Mouse (Mus musculus): ENCODE results near the gene Adcy4. TPM values are rescaled to one million over a fixed set of nuclear protein-coding genes. Genes with fewer than 3 reads are reported as not detected.

The Adcy4 gene
- polyA plus RNA-seq, 1 experiment from 2014 or later, result 7.2 TPM

DNA sequence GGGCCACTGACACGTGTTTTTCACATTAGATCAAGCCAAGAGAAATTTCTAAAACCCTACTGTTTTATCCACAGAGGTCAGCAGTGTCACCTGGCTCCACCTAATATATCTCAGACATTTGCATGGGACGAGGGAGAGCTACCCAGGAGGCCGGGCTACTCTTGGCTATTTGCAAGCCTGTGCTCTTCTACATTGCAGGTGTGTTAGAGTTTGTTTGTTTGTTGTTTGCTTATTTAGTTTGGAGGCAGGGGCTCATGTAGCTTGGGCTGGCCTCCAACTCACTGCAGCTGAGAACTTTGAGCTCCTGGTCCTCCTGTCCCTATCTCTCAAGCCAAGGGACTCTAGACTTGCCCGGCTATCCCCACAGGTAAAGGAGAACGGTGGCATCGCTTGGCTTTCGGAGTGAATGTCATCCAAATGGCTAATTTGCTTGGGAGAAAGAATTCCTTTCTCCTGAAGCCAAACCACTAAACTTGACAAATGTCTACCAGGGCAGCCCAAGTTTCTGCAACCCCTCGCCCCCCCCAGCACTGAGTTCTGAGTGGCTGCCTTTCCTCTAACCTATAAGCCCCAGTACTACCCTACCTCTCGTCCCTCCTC, 1.4 kb downstream of the Adcy4 start:
- DNase-seq (ENCODE audit: low spot score) (no peak), ATAC-seq (replicated peaks; ENCODE audit: low FRiP score) (no peak)
- no peaks in the 10 kb centered on the region; the same call in 1 of the 2 replicates for H3K4me1 ChIP-seq (replicated peaks; ENCODE audit: control insufficient read depth, insufficient read depth, low read length)
- no peaks in the 10 kb centered on the region for H3K9me3 ChIP-seq (ENCODE audit: control insufficient read depth, low read length)
- 48% methylated on average over 9 of the region's 9 CpGs for WGBS
- peaks cover 44% of the 10 kb centered on the region for H3K27me3 ChIP-seq (ENCODE audit: control insufficient read depth, insufficient read depth, low read length)
- no peak overlapping the region for H3K9ac ChIP-seq (ENCODE audit: low read length)
- no peak overlapping the region; the same call in 1 of the 2 replicates for H3K4me2 ChIP-seq (ENCODE audit: low read depth, low read length, severe bottlenecking)
- H3K36me3 ChIP-seq (ENCODE audit: control insufficient read depth, insufficient read depth, low read length), result no peaks in the 10 kb centered on the region
- H3K4me3 ChIP-seq (ENCODE audit: low read depth, low read length), result no peak overlapping the region
- no peak overlapping the region for H3K27ac ChIP-seq (ENCODE audit: low read depth, low read length)

GRCm38 (mm10) chr14:55781310-55781709, 2.6 kb downstream of the Adcy4 start:
- Histone ChIP-seq H3K4me3 (ENCODE audit: low read depth, low read length) (no peak overlapping the region), H3K27ac (ENCODE audit: low read depth, low read length) (no peak overlapping the region), H3K4me1 (replicated peaks; ENCODE audit: control insufficient read depth, insufficient read depth, low read length) (no peaks in the 10 kb centered on the region; the same call in 1 of the 2 replicates), H3K9ac (ENCODE audit: low read length) (no peak overlapping the region), H3K4me2 (ENCODE audit: low read depth, low read length, severe bottlenecking) (peak overlapping the region; percentile 2), H3K36me3 (ENCODE audit: control insufficient read depth, insufficient read depth, low read length) (no peaks in the 10 kb centered on the region), H3K9me3 (ENCODE audit: control insufficient read depth, low read length) (no peaks in the 10 kb centered on the region), H3K27me3 (ENCODE audit: control insufficient read depth, insufficient read depth, low read length) (peaks cover 36% of the 10 kb centered on the region)
- peak; percentile 39; the same call in 1 of the 2 replicates for ATAC-seq (replicated peaks; ENCODE audit: low FRiP score)
- WGBS, result 15% methylated on average over 14 of the region's 14 CpGs
- DNase-seq (ENCODE audit: low spot score), result peak; percentile 78

GRCm38 (mm10) chr14:55780736-55781135, 3.2 kb downstream of the Adcy4 start:
- DNase-seq (ENCODE audit: low spot score) (no peak), ATAC-seq (replicated peaks; ENCODE audit: low FRiP score) (no peak)
- no peaks in the 10 kb centered on the region; the same call in 1 of the 2 replicates for H3K4me1 ChIP-seq (replicated peaks; ENCODE audit: control insufficient read depth, insufficient read depth, low read length)
- no peak overlapping the region for H3K4me2 ChIP-seq (ENCODE audit: low read depth, low read length, severe bottlenecking)
- WGBS, result 83% methylated on average over 11 of the region's 11 CpGs
- H3K4me3 ChIP-seq (ENCODE audit: low read depth, low read length), result no peak overlapping the region
- peaks cover 33% of the 10 kb centered on the region for H3K27me3 ChIP-seq (ENCODE audit: control insufficient read depth, insufficient read depth, low read length)
- H3K36me3 ChIP-seq (ENCODE audit: control insufficient read depth, insufficient read depth, low read length), result no peaks in the 10 kb centered on the region
- no peaks in the 10 kb centered on the region for H3K9me3 ChIP-seq (ENCODE audit: control insufficient read depth, low read length)
- no peak overlapping the region for H3K9ac ChIP-seq (ENCODE audit: low read length)
- no peak overlapping the region for H3K27ac ChIP-seq (ENCODE audit: low read depth, low read length)

DNA sequence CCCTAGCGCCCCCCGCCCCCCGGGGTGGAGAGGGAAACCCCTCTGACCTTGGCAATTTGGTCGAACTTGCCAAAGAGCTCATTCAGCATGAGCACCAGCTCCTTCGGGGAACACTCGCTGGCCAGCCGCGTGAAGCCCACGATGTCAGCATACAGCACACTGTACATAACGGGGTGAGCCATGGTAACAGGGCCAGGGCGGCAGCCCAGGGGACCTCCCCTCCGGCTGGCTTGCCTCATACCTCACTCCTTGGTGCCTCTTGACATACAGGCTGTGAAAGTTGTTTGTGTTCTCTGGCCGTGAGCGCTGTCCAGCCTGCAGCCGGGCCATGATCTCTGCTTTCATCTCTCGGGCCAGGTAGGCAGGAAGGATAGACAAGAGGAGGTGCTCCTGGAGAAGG, 4.2 kb downstream of the Adcy4 start:
- no peak overlapping the region for H3K9ac ChIP-seq (ENCODE audit: low read length)
- no peaks in the 10 kb centered on the region for H3K36me3 ChIP-seq (ENCODE audit: control insufficient read depth, insufficient read depth, low read length)
- H3K9me3 ChIP-seq (ENCODE audit: control insufficient read depth, low read length), result no peaks in the 10 kb centered on the region
- ATAC-seq (replicated peaks; ENCODE audit: low FRiP score) (no peak), DNase-seq (ENCODE audit: low spot score) (no peak)
- no peaks in the 10 kb centered on the region; the same call in 1 of the 2 replicates for H3K4me1 ChIP-seq (replicated peaks; ENCODE audit: control insufficient read depth, insufficient read depth, low read length)
- 72% methylated on average over 16 of the region's 16 CpGs for WGBS
- H3K27ac ChIP-seq (ENCODE audit: low read depth, low read length), result no peak overlapping the region
- H3K4me2 ChIP-seq (ENCODE audit: low read depth, low read length, severe bottlenecking), result no peak overlapping the region
- peaks cover 27% of the 10 kb centered on the region for H3K27me3 ChIP-seq (ENCODE audit: control insufficient read depth, insufficient read depth, low read length)
- H3K4me3 ChIP-seq (ENCODE audit: low read depth, low read length), result no peak overlapping the region

DNA sequence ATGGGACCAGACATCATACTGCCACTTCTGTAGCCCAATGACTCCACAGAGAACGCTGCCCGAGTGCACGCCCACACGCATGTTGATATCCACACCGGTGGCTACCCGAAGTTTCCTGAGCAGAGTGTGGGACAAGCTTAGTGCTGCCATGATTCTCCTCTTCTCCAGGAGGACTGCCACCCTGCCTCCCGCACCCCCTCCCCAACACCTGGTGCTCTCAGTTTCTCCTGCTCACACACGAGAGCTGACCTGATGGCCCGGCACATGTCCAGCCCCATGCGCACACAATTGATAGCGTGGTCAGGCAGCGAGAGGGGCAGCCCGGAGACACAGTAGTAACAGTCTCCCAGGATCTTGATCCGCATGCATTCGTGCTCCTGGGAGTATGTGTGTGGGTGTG, 5.2 kb downstream of the Adcy4 start:
- WGBS, result 93% methylated on average over 15 of the region's 15 CpGs
- H3K4me2 ChIP-seq (ENCODE audit: low read depth, low read length, severe bottlenecking), result no peak overlapping the region
- H3K9me3 ChIP-seq (ENCODE audit: control insufficient read depth, low read length), result no peaks in the 10 kb centered on the region
- H3K36me3 ChIP-seq (ENCODE audit: control insufficient read depth, insufficient read depth, low read length), result no peaks in the 10 kb centered on the region
- H3K4me1 ChIP-seq (replicated peaks; ENCODE audit: control insufficient read depth, insufficient read depth, low read length), result no peaks in the 10 kb centered on the region; the same call in 1 of the 2 replicates
- H3K27ac ChIP-seq (ENCODE audit: low read depth, low read length), result no peak overlapping the region
- no peak overlapping the region for H3K9ac ChIP-seq (ENCODE audit: low read length)
- peaks cover 17% of the 10 kb centered on the region for H3K27me3 ChIP-seq (ENCODE audit: control insufficient read depth, insufficient read depth, low read length)
- H3K4me3 ChIP-seq (ENCODE audit: low read depth, low read length), result no peak overlapping the region
- DNase-seq (ENCODE audit: low spot score), result no peak
- ATAC-seq (replicated peaks; ENCODE audit: low FRiP score), result no peak

GRCm38 (mm10) chr14:55777806-55778205, 6.1 kb downstream of the Adcy4 start:
- H3K4me1 ChIP-seq (replicated peaks; ENCODE audit: control insufficient read depth, insufficient read depth, low read length), result no peaks in the 10 kb centered on the region
- H3K9me3 ChIP-seq (ENCODE audit: control insufficient read depth, low read length), result no peaks in the 10 kb centered on the region
- ATAC-seq (replicated peaks; ENCODE audit: low FRiP score) (no peak), DNase-seq (ENCODE audit: low spot score) (no peak)
- 92% methylated on average over 11 of the region's 11 CpGs for WGBS
- H3K4me2 ChIP-seq (ENCODE audit: low read depth, low read length, severe bottlenecking), result no peak overlapping the region
- no peak overlapping the region for H3K27ac ChIP-seq (ENCODE audit: low read depth, low read length)
- peaks cover 10% of the 10 kb centered on the region for H3K27me3 ChIP-seq (ENCODE audit: control insufficient read depth, insufficient read depth, low read length)
- H3K9ac ChIP-seq (ENCODE audit: low read length), result no peak overlapping the region
- H3K36me3 ChIP-seq (ENCODE audit: control insufficient read depth, insufficient read depth, low read length), result no peaks in the 10 kb centered on the region
- no peak overlapping the region for H3K4me3 ChIP-seq (ENCODE audit: low read depth, low read length)

GRCm38 (mm10) chr14:55777176-55777575, 6.7 kb downstream of the Adcy4 start:
- no peak overlapping the region for H3K9ac ChIP-seq (ENCODE audit: low read length)
- no peaks in the 10 kb centered on the region for H3K36me3 ChIP-seq (ENCODE audit: control insufficient read depth, insufficient read depth, low read length)
- H3K9me3 ChIP-seq (ENCODE audit: control insufficient read depth, low read length), result no peaks in the 10 kb centered on the region
- no peak overlapping the region for H3K4me3 ChIP-seq (ENCODE audit: low read depth, low read length)
- no peak overlapping the region for H3K4me2 ChIP-seq (ENCODE audit: low read depth, low read length, severe bottlenecking)
- ATAC-seq (replicated peaks; ENCODE audit: low FRiP score) (no peak), DNase-seq (ENCODE audit: low spot score) (no peak)
- peaks cover 4% of the 10 kb centered on the region; the same call in 1 of the 2 replicates for H3K27me3 ChIP-seq (ENCODE audit: control insufficient read depth, insufficient read depth, low read length)
- H3K4me1 ChIP-seq (replicated peaks; ENCODE audit: control insufficient read depth, insufficient read depth, low read length), result no peaks in the 10 kb centered on the region
- 61% methylated on average over 3 of the region's 3 CpGs for WGBS
- H3K27ac ChIP-seq (ENCODE audit: low read depth, low read length), result no peak overlapping the region

GRCm38 (mm10) chr14:55776711-55777110, 7.2 kb downstream of the Adcy4 start:
- no peak for ATAC-seq (replicated peaks; ENCODE audit: low FRiP score)
- Histone ChIP-seq H3K9me3 (ENCODE audit: control insufficient read depth, low read length) (no peaks in the 10 kb centered on the region), H3K9ac (ENCODE audit: low read length) (no peak overlapping the region), H3K4me1 (replicated peaks; ENCODE audit: control insufficient read depth, insufficient read depth, low read length) (no peaks in the 10 kb centered on the region), H3K36me3 (ENCODE audit: control insufficient read depth, insufficient read depth, low read length) (no peaks in the 10 kb centered on the region), H3K4me2 (ENCODE audit: low read depth, low read length, severe bottlenecking) (no peak overlapping the region), H3K4me3 (ENCODE audit: low read depth, low read length) (no peak overlapping the region), H3K27ac (ENCODE audit: low read depth, low read length) (no peak overlapping the region), H3K27me3 (ENCODE audit: control insufficient read depth, insufficient read depth, low read length) (peaks cover under 1% of the 10 kb centered on the region; the same call in 1 of the 2 replicates)
- no peak for DNase-seq (ENCODE audit: low spot score)
- 80% methylated on average over 7 of the region's 7 CpGs for WGBS

- H3K27me3 ChIP-seq (ENCODE audit: control insufficient read depth, insufficient read depth, low read length), result peaks cover 29% of the 10 kb centered on the region
- no peak overlapping the region for H3K4me3 ChIP-seq (ENCODE audit: low read depth, low read length)
- 79% methylated on average over 16 of the region's 16 CpGs for WGBS
- ATAC-seq (replicated peaks; ENCODE audit: low FRiP score) (no peak), DNase-seq (ENCODE audit: low spot score) (no peak)
- no peak overlapping the region for H3K4me2 ChIP-seq (ENCODE audit: low read depth, low read length, severe bottlenecking)
- H3K9me3 ChIP-seq (ENCODE audit: control insufficient read depth, low read length), result no peaks in the 10 kb centered on the region
- no peaks in the 10 kb centered on the region; the same call in 1 of the 2 replicates for H3K4me1 ChIP-seq (replicated peaks; ENCODE audit: control insufficient read depth, insufficient read depth, low read length)
- H3K9ac ChIP-seq (ENCODE audit: low read length), result no peak overlapping the region
- no peaks in the 10 kb centered on the region for H3K36me3 ChIP-seq (ENCODE audit: control insufficient read depth, insufficient read depth, low read length)
- no peak overlapping the region for H3K27ac ChIP-seq (ENCODE audit: low read depth, low read length)
Measured at GRCm38 (mm10) chr14:55769087-55769703, 14.7 kb downstream of the Adcy4 start.

All from forebrain, embryonic 11.5 days (tissue).